Mouse (Mus musculus): ENCODE data around the gene Gm20388. TPM values are rescaled to one million over a fixed set of nuclear protein-coding genes. Genes with fewer than 3 reads are reported as not detected.

Gm20388 gene
- polyA plus RNA-seq, 1 experiment from 2014 or later = 8.3 TPM

DNA sequence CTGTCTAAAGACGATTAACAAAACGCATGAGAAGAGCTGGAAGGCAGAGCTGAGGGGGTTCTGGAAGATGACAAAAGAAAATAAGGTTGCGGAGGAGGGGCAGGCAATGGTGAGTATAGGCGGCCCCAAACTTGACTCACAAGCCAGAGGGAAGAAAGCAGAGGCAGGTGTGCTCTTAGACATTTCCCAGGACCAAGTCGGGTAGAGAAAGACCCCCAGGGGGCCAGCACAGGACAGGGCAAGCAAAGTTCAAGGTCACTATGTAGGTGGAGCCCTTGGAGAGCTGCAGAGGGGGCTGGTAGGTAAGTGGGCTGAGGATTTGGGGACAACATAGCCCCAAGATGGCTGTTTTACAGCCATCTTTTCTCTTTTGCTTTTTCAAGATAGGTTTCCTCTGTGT lies 168.7 kb downstream of the Gm20388 start:
- DNase-seq (ENCODE audit: low spot score) (no peak), ATAC-seq (replicated peaks; ENCODE audit: low FRiP score, low TSS enrichment, low read depth) (no peak)
- no peaks in the 10 kb centered on the region for H3K27me3 ChIP-seq (replicated peaks; ENCODE audit: control insufficient read depth, insufficient read depth, low read length)
- H3K4me3 ChIP-seq (ENCODE audit: low read depth, low read length) = no peak overlapping the region
- no peak overlapping the region for H3K4me2 ChIP-seq (ENCODE audit: low read length)
- no peaks in the 10 kb centered on the region for H3K9me3 ChIP-seq (ENCODE audit: control insufficient read depth, low read length)
- no peak overlapping the region for H3K27ac ChIP-seq (ENCODE audit: low read depth)
- 61% methylated on average over 5 of the region's 5 CpGs for WGBS
- peaks cover 32% of the 10 kb centered on the region for H3K36me3 ChIP-seq (ENCODE audit: control insufficient read depth, insufficient read depth, low read length)
- H3K4me1 ChIP-seq (replicated peaks; ENCODE audit: control insufficient read depth, insufficient read depth, low read length) = no peaks in the 10 kb centered on the region
- no peak overlapping the region for H3K9ac ChIP-seq (ENCODE audit: low read length)

DNA sequence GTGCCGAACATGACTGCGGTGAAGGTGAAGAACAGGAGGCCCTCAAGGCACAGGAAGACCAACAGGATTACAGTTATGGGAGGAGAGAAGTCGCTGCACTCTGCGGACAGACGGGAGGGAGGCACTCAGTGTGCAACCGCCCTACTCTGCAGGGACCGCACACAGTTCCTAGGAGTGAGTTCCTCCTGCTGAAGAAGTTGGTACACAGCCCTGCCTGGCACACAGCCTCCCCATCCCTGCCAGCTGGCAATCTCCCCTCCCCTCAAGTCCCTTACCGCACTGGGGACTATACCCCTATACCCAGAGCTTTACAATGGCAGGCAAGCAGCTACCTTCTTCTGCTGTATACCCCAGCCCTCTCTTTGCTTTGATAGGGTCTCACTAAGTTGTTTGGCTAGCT lies 172.6 kb downstream of the Gm20388 start:
- no peak overlapping the region for H3K4me2 ChIP-seq (ENCODE audit: low read length)
- no peaks in the 10 kb centered on the region for H3K4me1 ChIP-seq (replicated peaks; ENCODE audit: control insufficient read depth, insufficient read depth, low read length)
- H3K27ac ChIP-seq (ENCODE audit: low read depth) = no peak overlapping the region
- no peaks in the 10 kb centered on the region for H3K27me3 ChIP-seq (replicated peaks; ENCODE audit: control insufficient read depth, insufficient read depth, low read length)
- H3K9ac ChIP-seq (ENCODE audit: low read length) = no peak overlapping the region
- no peaks in the 10 kb centered on the region for H3K9me3 ChIP-seq (ENCODE audit: control insufficient read depth, low read length)
- no peak overlapping the region for H3K4me3 ChIP-seq (ENCODE audit: low read depth, low read length)
- 94% methylated on average over 8 of the region's 8 CpGs for WGBS
- H3K36me3 ChIP-seq (ENCODE audit: control insufficient read depth, insufficient read depth, low read length) = peaks cover 69% of the 10 kb centered on the region
- ATAC-seq (replicated peaks; ENCODE audit: low FRiP score, low TSS enrichment, low read depth) = no peak
- DNase-seq (ENCODE audit: low spot score) = no peak

DNA sequence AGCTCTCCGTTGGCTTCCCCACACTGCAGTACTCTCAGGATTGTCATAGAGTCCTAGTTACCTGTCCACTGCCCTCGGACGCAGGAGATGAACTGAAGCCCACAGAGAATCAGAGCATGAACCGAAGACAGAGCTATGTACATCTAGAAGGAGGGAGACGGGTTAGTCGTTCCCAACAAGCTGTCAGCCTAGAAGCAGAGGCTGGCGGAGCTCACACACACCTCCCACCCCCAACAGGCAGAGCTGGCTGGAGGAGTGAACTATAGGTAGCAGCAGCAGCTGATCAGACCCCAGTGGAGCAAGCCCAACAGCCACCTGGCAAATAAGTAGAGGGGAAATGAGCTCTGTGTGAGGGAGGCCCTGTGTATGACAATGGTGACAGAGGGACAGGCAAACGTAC lies 174.1 kb downstream of the Gm20388 start:
- Histone ChIP-seq H3K27me3 (replicated peaks; ENCODE audit: control insufficient read depth, insufficient read depth, low read length) (no peaks in the 10 kb centered on the region), H3K27ac (ENCODE audit: low read depth) (no peak overlapping the region), H3K4me1 (replicated peaks; ENCODE audit: control insufficient read depth, insufficient read depth, low read length) (no peaks in the 10 kb centered on the region), H3K4me3 (ENCODE audit: low read depth, low read length) (no peak overlapping the region), H3K9me3 (ENCODE audit: control insufficient read depth, low read length) (no peaks in the 10 kb centered on the region), H3K36me3 (ENCODE audit: control insufficient read depth, insufficient read depth, low read length) (peaks cover 77% of the 10 kb centered on the region), H3K9ac (ENCODE audit: low read length) (no peak overlapping the region), H3K4me2 (ENCODE audit: low read length) (no peak overlapping the region)
- DNase-seq (ENCODE audit: low spot score) (no peak), ATAC-seq (replicated peaks; ENCODE audit: low FRiP score, low TSS enrichment, low read depth) (no peak)
- WGBS = 88% methylated on average over 8 of the region's 8 CpGs

DNA sequence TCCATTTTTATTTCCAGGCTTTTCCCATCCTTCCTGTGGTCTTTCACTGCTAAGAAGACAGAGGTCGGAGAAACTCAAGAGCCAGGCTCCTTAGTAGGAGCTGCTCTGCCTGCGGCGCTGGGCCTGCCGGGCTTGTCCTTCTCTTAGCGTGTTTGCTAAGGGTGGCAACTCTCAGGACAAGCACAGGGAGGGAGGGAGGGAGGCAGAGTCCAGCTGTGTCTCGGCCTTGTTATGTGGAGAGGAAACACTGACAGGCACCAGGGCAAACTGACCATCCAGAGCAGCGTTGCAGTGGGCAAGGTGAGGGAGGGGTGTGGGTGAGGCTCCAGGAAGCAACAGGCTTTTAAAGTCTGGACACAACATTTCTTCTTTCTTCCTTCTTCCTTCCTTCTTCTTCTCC lies 178.9 kb downstream of the Gm20388 start:
- H3K9me3 ChIP-seq (ENCODE audit: control insufficient read depth, low read length) = no peaks in the 10 kb centered on the region
- no peak overlapping the region for H3K9ac ChIP-seq (ENCODE audit: low read length)
- H3K36me3 ChIP-seq (ENCODE audit: control insufficient read depth, insufficient read depth, low read length) = peaks cover 82% of the 10 kb centered on the region
- 67% methylated on average over 7 of the region's 7 CpGs for WGBS
- H3K27ac ChIP-seq (ENCODE audit: low read depth) = no peak overlapping the region
- no peak for DNase-seq (ENCODE audit: low spot score)
- H3K4me2 ChIP-seq (ENCODE audit: low read length) = no peak overlapping the region
- H3K27me3 ChIP-seq (replicated peaks; ENCODE audit: control insufficient read depth, insufficient read depth, low read length) = no peaks in the 10 kb centered on the region
- ATAC-seq (replicated peaks; ENCODE audit: low FRiP score, low TSS enrichment, low read depth) = no peak
- H3K4me3 ChIP-seq (ENCODE audit: low read depth, low read length) = no peak overlapping the region
- no peaks in the 10 kb centered on the region for H3K4me1 ChIP-seq (replicated peaks; ENCODE audit: control insufficient read depth, insufficient read depth, low read length)

DNA sequence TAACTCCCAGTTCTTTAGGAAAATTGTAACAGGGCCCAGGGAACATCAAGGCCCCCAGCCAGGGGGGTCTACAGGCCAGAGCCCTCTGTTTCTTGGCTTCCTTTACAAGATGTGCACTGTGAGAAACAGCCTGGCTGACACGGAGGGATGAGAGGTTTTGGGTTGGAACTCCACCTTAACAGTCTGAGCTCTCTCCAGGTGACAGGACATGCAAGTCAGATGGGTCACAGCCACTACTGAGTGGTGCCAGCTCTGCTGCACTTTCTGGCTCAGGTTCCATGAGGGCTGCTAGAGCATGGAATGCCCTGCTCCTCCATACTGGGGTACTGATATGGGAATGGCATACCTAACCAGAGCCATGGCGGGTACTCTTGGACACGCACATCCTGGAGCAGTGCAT lies 180.4 kb downstream of the Gm20388 start:
- 92% methylated on average over 3 of the region's 3 CpGs for WGBS
- DNase-seq (ENCODE audit: low spot score) (no peak), ATAC-seq (replicated peaks; ENCODE audit: low FRiP score, low TSS enrichment, low read depth) (no peak)
- peaks cover 66% of the 10 kb centered on the region for H3K36me3 ChIP-seq (ENCODE audit: control insufficient read depth, insufficient read depth, low read length)
- H3K4me3 ChIP-seq (ENCODE audit: low read depth, low read length) = no peak overlapping the region
- no peak overlapping the region for H3K9ac ChIP-seq (ENCODE audit: low read length)
- no peaks in the 10 kb centered on the region for H3K9me3 ChIP-seq (ENCODE audit: control insufficient read depth, low read length)
- H3K4me1 ChIP-seq (replicated peaks; ENCODE audit: control insufficient read depth, insufficient read depth, low read length) = no peaks in the 10 kb centered on the region
- H3K27me3 ChIP-seq (replicated peaks; ENCODE audit: control insufficient read depth, insufficient read depth, low read length) = no peaks in the 10 kb centered on the region
- H3K27ac ChIP-seq (ENCODE audit: low read depth) = no peak overlapping the region
- H3K4me2 ChIP-seq (ENCODE audit: low read length) = no peak overlapping the region

DNA sequence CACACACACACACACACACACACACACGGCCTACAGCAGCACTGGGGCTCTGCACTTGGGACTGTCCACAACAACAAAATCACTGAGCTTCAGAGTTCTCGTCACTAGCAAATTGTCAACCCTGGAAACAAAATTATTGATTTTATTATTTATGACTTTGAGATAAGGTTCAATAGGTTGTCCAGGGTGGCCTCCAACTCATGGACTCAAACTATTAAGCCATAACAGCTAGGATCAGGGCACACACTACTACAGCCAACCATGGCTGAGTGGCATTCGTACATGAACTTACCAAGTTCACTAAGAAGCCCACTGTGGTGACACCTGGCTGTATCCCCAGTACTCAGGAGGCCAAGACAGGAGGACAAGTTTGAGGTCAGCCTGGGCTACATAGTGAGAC lies 182.5 kb downstream of the Gm20388 start:
- no peak for DNase-seq (ENCODE audit: low spot score)
- H3K27ac ChIP-seq (ENCODE audit: low read depth) = no peak overlapping the region
- no peak overlapping the region for H3K4me3 ChIP-seq (ENCODE audit: low read depth, low read length)
- H3K9me3 ChIP-seq (ENCODE audit: control insufficient read depth, low read length) = no peaks in the 10 kb centered on the region
- H3K4me1 ChIP-seq (replicated peaks; ENCODE audit: control insufficient read depth, insufficient read depth, low read length) = no peaks in the 10 kb centered on the region
- no peak for ATAC-seq (replicated peaks; ENCODE audit: low FRiP score, low TSS enrichment, low read depth)
- no peak overlapping the region for H3K9ac ChIP-seq (ENCODE audit: low read length)
- 88% methylated on average over 3 of the region's 3 CpGs for WGBS
- H3K27me3 ChIP-seq (replicated peaks; ENCODE audit: control insufficient read depth, insufficient read depth, low read length) = no peaks in the 10 kb centered on the region
- H3K4me2 ChIP-seq (ENCODE audit: low read length) = no peak overlapping the region
- peaks cover 46% of the 10 kb centered on the region for H3K36me3 ChIP-seq (ENCODE audit: control insufficient read depth, insufficient read depth, low read length)

DNA sequence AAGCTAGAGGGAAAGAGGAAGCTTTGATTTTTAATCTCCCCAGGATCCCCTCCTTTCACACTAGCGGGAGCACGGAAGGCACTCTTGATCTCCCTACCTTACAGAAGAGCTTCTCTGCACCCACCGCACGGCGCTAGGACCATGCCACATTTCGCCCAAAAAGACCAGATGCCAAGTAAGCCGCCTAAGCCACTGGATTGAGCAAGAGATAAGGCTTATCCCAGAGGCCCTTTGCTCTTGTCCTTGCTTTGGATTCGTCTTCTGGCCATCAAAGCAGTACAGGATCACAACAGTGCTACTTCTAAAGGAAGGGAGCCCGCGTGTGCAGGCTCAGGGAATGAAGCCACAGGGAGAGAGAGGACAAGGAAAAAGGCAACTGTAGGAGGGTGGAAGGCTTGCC lies 184.2 kb downstream of the Gm20388 start:
- Histone ChIP-seq H3K4me1 (replicated peaks; ENCODE audit: control insufficient read depth, insufficient read depth, low read length) (peaks cover 4% of the 10 kb centered on the region), H3K4me3 (ENCODE audit: low read depth, low read length) (no peak overlapping the region), H3K9ac (ENCODE audit: low read length) (no peak overlapping the region), H3K4me2 (ENCODE audit: low read length) (no peak overlapping the region), H3K36me3 (ENCODE audit: control insufficient read depth, insufficient read depth, low read length) (peaks cover 38% of the 10 kb centered on the region), H3K27ac (ENCODE audit: low read depth) (no peak overlapping the region), H3K9me3 (ENCODE audit: control insufficient read depth, low read length) (no peaks in the 10 kb centered on the region), H3K27me3 (replicated peaks; ENCODE audit: control insufficient read depth, insufficient read depth, low read length) (no peaks in the 10 kb centered on the region)
- no peak for DNase-seq (ENCODE audit: low spot score)
- no peak for ATAC-seq (replicated peaks; ENCODE audit: low FRiP score, low TSS enrichment, low read depth)
- WGBS = 84% methylated on average over 10 of the region's 10 CpGs

DNA sequence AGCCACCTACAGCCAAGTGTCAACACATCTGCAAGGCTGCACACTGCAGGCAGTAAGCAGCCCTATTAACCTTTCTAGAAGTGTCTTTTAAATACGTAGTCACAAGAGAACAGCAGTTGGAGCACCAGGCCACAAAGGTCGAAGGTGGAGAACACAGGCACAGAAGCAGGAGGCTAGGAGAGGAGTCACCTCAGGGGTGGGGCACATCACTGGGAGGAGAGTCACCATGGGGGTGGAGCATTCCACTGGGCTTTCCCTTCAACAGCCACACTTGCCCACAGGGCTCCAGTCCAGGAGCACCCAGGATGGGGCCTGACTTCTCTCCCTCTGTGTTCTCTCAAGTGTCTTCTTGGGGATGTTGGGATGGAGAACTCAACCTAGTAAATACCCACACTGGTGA lies 185.8 kb downstream of the Gm20388 start:
- no peak overlapping the region for H3K9ac ChIP-seq (ENCODE audit: low read length)

DNA sequence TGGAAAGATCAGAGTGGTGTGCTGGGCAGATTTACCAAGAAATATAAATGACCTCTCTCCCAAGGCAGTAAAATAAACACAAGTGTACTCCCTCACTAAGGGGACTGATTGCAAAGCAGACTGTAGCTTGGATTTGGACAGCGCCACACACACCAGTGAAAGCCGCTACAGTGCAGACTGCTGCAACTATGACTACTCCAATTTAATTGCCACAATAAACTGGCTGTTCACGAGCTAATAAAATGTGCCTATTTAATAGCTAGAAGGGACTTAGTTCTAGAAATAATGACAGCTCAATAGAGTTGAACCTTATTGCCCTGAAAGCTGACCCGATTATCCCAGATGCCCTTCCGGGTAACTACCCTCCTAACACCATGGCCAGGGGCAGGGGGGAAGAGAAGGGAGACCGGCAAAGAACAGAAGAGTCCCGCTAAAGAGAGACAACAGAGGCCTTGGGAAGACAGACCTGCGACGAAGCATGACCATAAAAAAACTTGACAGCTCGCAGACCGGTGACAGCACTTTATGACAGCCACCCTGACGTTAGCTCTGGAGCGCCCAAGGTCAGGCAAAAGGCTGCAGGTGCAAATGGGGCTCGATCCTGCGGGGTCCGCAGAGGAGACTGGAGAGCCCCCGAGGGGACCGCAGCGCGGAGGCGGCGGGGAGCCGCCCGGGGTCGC lies 189.9 kb downstream of the Gm20388 start:
- peak overlapping the region; percentile 94 for H3K4me2 ChIP-seq (ENCODE audit: low read length)
- 3% methylated on average over 25 of the region's 25 CpGs for WGBS
- H3K4me3 ChIP-seq (ENCODE audit: low read depth, low read length) = peak overlapping the region; percentile 96
- peak overlapping the region; percentile 79 for H3K9ac ChIP-seq (ENCODE audit: low read length)
- H3K27ac ChIP-seq (ENCODE audit: low read depth) = peak overlapping the region; percentile 83
- H3K36me3 ChIP-seq (ENCODE audit: control insufficient read depth, insufficient read depth, low read length) = no peaks in the 10 kb centered on the region; the same call in 1 of the 2 replicates
- peaks cover 26% of the 10 kb centered on the region for H3K4me1 ChIP-seq (replicated peaks; ENCODE audit: control insufficient read depth, insufficient read depth, low read length)
- ATAC-seq (replicated peaks; ENCODE audit: low FRiP score, low TSS enrichment, low read depth) (0 out of 2 replicates have a peak, but pooled peaks have one; percentile 6), DNase-seq (ENCODE audit: low spot score) (no peak)
- no peaks in the 10 kb centered on the region for H3K9me3 ChIP-seq (ENCODE audit: control insufficient read depth, low read length)
- no peaks in the 10 kb centered on the region for H3K27me3 ChIP-seq (replicated peaks; ENCODE audit: control insufficient read depth, insufficient read depth, low read length)

More for the DNA sequence above, 185.8 kb downstream of the Gm20388 start:
- H3K27me3 ChIP-seq (replicated peaks; ENCODE audit: control insufficient read depth, insufficient read depth, low read length) = no peaks in the 10 kb centered on the region
- no peaks in the 10 kb centered on the region for H3K9me3 ChIP-seq (ENCODE audit: control insufficient read depth, low read length)
- WGBS = 50% methylated on average over 2 of the region's 2 CpGs
- H3K36me3 ChIP-seq (ENCODE audit: control insufficient read depth, insufficient read depth, low read length) = peaks cover 23% of the 10 kb centered on the region
- H3K4me1 ChIP-seq (replicated peaks; ENCODE audit: control insufficient read depth, insufficient read depth, low read length) = peaks cover 11% of the 10 kb centered on the region
- DNase-seq (ENCODE audit: low spot score) (no peak), ATAC-seq (replicated peaks; ENCODE audit: low FRiP score, low TSS enrichment, low read depth) (no peak)
- no peak overlapping the region for H3K4me2 ChIP-seq (ENCODE audit: low read length)
- H3K27ac ChIP-seq (ENCODE audit: low read depth) = no peak overlapping the region
- H3K4me3 ChIP-seq (ENCODE audit: low read depth, low read length) = no peak overlapping the region
